ENCODE assay signal across 22 mouse cellular contexts in genomic region chr9:85743358-85743757, GRCm38 (mm10). TPM values are rescaled to one million over a fixed set of nuclear protein-coding genes. Genes with fewer than 3 reads are reported as not detected.
DNase-seq lines count a peak whose midpoint lies in the region; ATAC-seq and TF ChIP-seq lines count a peak whose summit lies in the region.
"Had no signal": no experiment of that assay in that cellular context is flagged by ENCODE, and none has a peak within 500 bp of the region (broad histone marks: within the 10 kb centered on the region; RNA-seq: fewer than 3 reads in every experiment).

No protein-coding gene starts in this region.

- H3K4me2 ChIP-seq in stomach, postnatal 0 days (replicated peaks; ENCODE audit: low read depth), result no peak overlapping the region
- H3K4me2 ChIP-seq: embryonic facial prominence, embryonic 12.5 days; forebrain, embryonic 13.5 days; heart, embryonic 11.5 days; heart, embryonic 15.5 days; hindbrain, embryonic 13.5 days had no signal

- ATAC-seq in stomach, postnatal 0 days (ENCODE audit: low FRiP score, low TSS enrichment), result no peak
- ATAC-seq: forebrain, embryonic 13.5 days; forebrain, postnatal 0 days; hindbrain, postnatal 0 days had no signal

- TF ChIP-seq CTCF in stomach, postnatal 0 days (IDR thresholded peaks at IDR 0.05; ENCODE audit: low read depth), result no peak

- H3K36me3 ChIP-seq in stomach, postnatal 0 days (ENCODE audit: control insufficient read depth, insufficient read depth, low read length), result 0 out of 2 replicates have a peak, but pooled peaks cover 4% of the 10 kb centered on the region

- no peak for TF ChIP-seq EP300 in stomach, postnatal 0 days (optimal IDR thresholded peaks at IDR 0.05)

- H3K4me1 ChIP-seq in stomach, postnatal 0 days (replicated peaks; ENCODE audit: control insufficient read depth, insufficient read depth), result no peaks in the 10 kb centered on the region

- no peak overlapping the region for H3K27ac ChIP-seq in stomach, postnatal 0 days (replicated peaks)
- H3K27ac ChIP-seq: embryonic facial prominence, embryonic 12.5 days; forebrain, embryonic 13.5 days; heart, adult 2 months; heart, embryonic 15.5 days; hindbrain, embryonic 13.5 days; hindbrain, postnatal 0 days had no signal

- no peaks in the 10 kb centered on the region for H3K9me3 ChIP-seq in stomach, postnatal 0 days (ENCODE audit: control insufficient read depth, low read length)
- H3K9me3 ChIP-seq: embryonic facial prominence, embryonic 12.5 days; forebrain, embryonic 13.5 days; G1E; heart, embryonic 15.5 days; hindbrain, embryonic 13.5 days had no signal

- no peak overlapping the region for H3K9ac ChIP-seq in stomach, postnatal 0 days (ENCODE audit: low read length)
- H3K9ac ChIP-seq: embryonic facial prominence, embryonic 12.5 days; forebrain, embryonic 13.5 days; forebrain, postnatal 0 days; heart, embryonic 15.5 days; hindbrain, embryonic 13.5 days had no signal

- peak; percentile 85 for DNase-seq in brain, adult 2 months (ENCODE audit: low read depth, low spot score)
- DNase-seq in cerebellum, adult 11 months, result peak; percentile 52
- DNase-seq in cerebellum, adult 8-10 months, result peak; percentile 56
- DNase-seq in cerebellum, postnatal 14 days, result peak; percentile 64 to 70
- no peak for DNase-seq in stomach, postnatal 0 days (ENCODE audit: low spot score)
- no peak for DNase-seq in testis, postnatal 10 days (ENCODE audit: low spot score)
- no peak for DNase-seq in adrenal gland, adult 2 months
- DNase-seq in left cerebral cortex, adult 18-20 months (ENCODE audit: low spot score in 2 of 2), result no peak
- DNase-seq: adrenal gland, postnatal 14 days; embryo, embryonic 11 days; forebrain, postnatal 0 days; gastrocnemius, postnatal 14 days; heart, adult 2 months; heart, postnatal 14 days; kidney, adult 2 months had no signal

- H3K27me3 ChIP-seq in stomach, postnatal 0 days (ENCODE audit: control insufficient read depth, insufficient read depth, low read length), result no peaks in the 10 kb centered on the region
- H3K27me3 ChIP-seq: embryonic facial prominence, embryonic 12.5 days; forebrain, embryonic 13.5 days; heart, embryonic 15.5 days; hindbrain, embryonic 13.5 days had no signal

- H3K4me3 ChIP-seq in stomach, postnatal 0 days (ENCODE audit: low read depth, low read length), result no peak overlapping the region
- H3K4me3 ChIP-seq: embryonic facial prominence, embryonic 12.5 days; forebrain, embryonic 13.5 days; heart, adult 2 months; heart, embryonic 15.5 days; hindbrain, embryonic 13.5 days had no signal

- 81% methylated on average over 11 of the region's 11 CpGs for WGBS in stomach, postnatal 0 days

RNA-seq across cellular contexts. Expression of gene Ibtk, which starts 5.8 kb away (rescaled TPM):
- 18.0 and 19.7 TPM in 2 replicates for polyA plus RNA-seq in stomach, postnatal 0 days (2015; fragmentation: Nextera tagmentation; extraction: Ambion mirVana)
- 10 to 100 TPM; 37.2 to 40.0 TPM for total RNA-seq in adrenal gland, adult 2 months (2021)
- polyA plus RNA-seq in adrenal gland, adult 2 months (2012; rRNA removed), result 4.5 and 5.1 TPM in 2 replicates
- total RNA-seq in left cerebral cortex, adult 18-20 months (2021), result 10 to 100 TPM; 23.8 to 24.3 TPM

Comparison
In these comparisons a context has a peak if more than half of its experiments do, and no peak if none do; other contexts are left out.
1. DNase-seq: peak in brain, adult 2 months (single experiment), cerebellum, adult 11 months (single experiment), cerebellum, adult 8-10 months (single experiment) and cerebellum, postnatal 14 days (2 of 2); none in stomach, postnatal 0 days (single experiment), testis, postnatal 10 days (single experiment), adrenal gland, adult 2 months (single experiment) and left cerebral cortex, adult 18-20 months (0 of 2).